In genomic region chr5:110447720-110448435, GRCm38 (mm10) we compare ENCODE assay signal across 8 mouse cellular contexts. TPM values are rescaled to one million over a fixed set of nuclear protein-coding genes. Genes with fewer than 3 reads are reported as not detected.
DNase-seq lines count a peak whose midpoint lies in the region; ATAC-seq and TF ChIP-seq lines count a peak whose summit lies in the region.

No protein-coding gene starts in this region.

- H3K9me3 ChIP-seq in embryonic facial prominence, embryonic 11.5 days (replicated peaks; ENCODE audit: control insufficient read depth, low read length), result no peaks in the 10 kb centered on the region
- H3K9me3 ChIP-seq in hindbrain, embryonic 11.5 days (ENCODE audit: control insufficient read depth, low read length), result no peaks in the 10 kb centered on the region

- H3K79me2 ChIP-seq in liver, adult 2 months (ENCODE audit: control insufficient read depth, insufficient read depth, low read length), result peaks cover 48% of the 10 kb centered on the region

- peak; percentile 45; the same call in 1 of the 2 replicates for ATAC-seq in frontal cortex, adult (ENCODE audit: low TSS enrichment)
- ATAC-seq in embryonic facial prominence, embryonic 11.5 days (replicated peaks; ENCODE audit: insufficient number of reproducible peaks, low FRiP score, low TSS enrichment, low read depth), result peak; percentile 10; the same call in 1 of the 2 replicates
- peak; percentile 33 for ATAC-seq in hindbrain, embryonic 11.5 days (ENCODE audit: low FRiP score)

- H3K9ac ChIP-seq in embryonic facial prominence, embryonic 11.5 days (replicated peaks; ENCODE audit: low read length), result peak overlapping the region; percentile 87
- H3K9ac ChIP-seq in hindbrain, embryonic 11.5 days (ENCODE audit: low read depth, low read length), result peak overlapping the region; percentile 85
- peak overlapping the region; percentile 93 for H3K9ac ChIP-seq in liver, adult 2 months (ENCODE audit: low read depth, low read length)

- no peak for TF ChIP-seq POLR2A in liver, adult 2 months (IDR thresholded peaks at IDR 0.05; ENCODE audit: extremely low read depth, insufficient read depth, low read length)

- under 1% methylated on average over 79 of the region's 98 CpGs for WGBS in embryonic facial prominence, embryonic 11.5 days
- 1% methylated on average over 65 of the region's 98 CpGs for WGBS in hindbrain, embryonic 11.5 days
- under 1% methylated on average over 97 of the region's 98 CpGs for WGBS in liver, adult 2 months

- DNase-seq in frontal cortex, postnatal 25 days (ENCODE audit: low spot score in 2 of 2), result no peak
- DNase-seq in NIH3T3 (ENCODE audit: low read depth), result peak; percentile 63
- peak; percentile 46 for DNase-seq in embryonic facial prominence, embryonic 11.5 days (ENCODE audit: low spot score)
- peak; percentile 59 for DNase-seq in hindbrain, embryonic 11.5 days (ENCODE audit: low spot score)
- DNase-seq in liver, adult 2 months (ENCODE audit: extremely low read depth, low read depth, low spot score), result peak; percentile 32
- DNase-seq in naive thymus-derived CD4-positive, alpha-beta T cell, adult 2 months (ENCODE audit: low read depth), result peak; percentile 61
- DNase-seq in thymus, postnatal 36 days, result peak; percentile 27 to 48

- peak overlapping the region; percentile 20; the same call in 1 of the 2 replicates for H3K27ac ChIP-seq in embryonic facial prominence, embryonic 11.5 days (replicated peaks; ENCODE audit: low read depth, low read length)
- H3K27ac ChIP-seq in hindbrain, embryonic 11.5 days (ENCODE audit: low read depth, low read length), result peak overlapping the region; percentile 74
- H3K27ac ChIP-seq in liver, adult 2 months (replicated peaks; ENCODE audit: insufficient read depth, low read depth, low read length), result peak overlapping the region; percentile 55

- no peaks in the 10 kb centered on the region for H3K27me3 ChIP-seq in embryonic facial prominence, embryonic 11.5 days (ENCODE audit: control insufficient read depth, insufficient read depth, low read length)
- no peaks in the 10 kb centered on the region for H3K27me3 ChIP-seq in hindbrain, embryonic 11.5 days (ENCODE audit: control insufficient read depth, insufficient read depth, low read length)
- no peaks in the 10 kb centered on the region for H3K27me3 ChIP-seq in liver, adult 2 months (ENCODE audit: control insufficient read depth, insufficient read depth, low read length)

- no peak for TF ChIP-seq CTCF in liver, adult 2 months (IDR thresholded peaks at IDR 0.05; ENCODE audit: low read depth, low read length)

- H3K4me2 ChIP-seq in embryonic facial prominence, embryonic 11.5 days (ENCODE audit: low read depth, low read length), result peak overlapping the region; percentile 82
- peak overlapping the region; percentile 97 for H3K4me2 ChIP-seq in hindbrain, embryonic 11.5 days (replicated peaks; ENCODE audit: low read depth, low read length)

- H3K36me3 ChIP-seq in embryonic facial prominence, embryonic 11.5 days (replicated peaks; ENCODE audit: control insufficient read depth, insufficient read depth, low read depth, low read length), result no peaks in the 10 kb centered on the region
- H3K36me3 ChIP-seq in hindbrain, embryonic 11.5 days (ENCODE audit: control insufficient read depth, insufficient read depth, low read length), result no peaks in the 10 kb centered on the region
- H3K36me3 ChIP-seq in liver, adult 2 months (ENCODE audit: control insufficient read depth, insufficient read depth, low read length), result no peaks in the 10 kb centered on the region

- H3K4me3 ChIP-seq in embryonic facial prominence, embryonic 11.5 days (ENCODE audit: low read depth, low read length), result peak overlapping the region; percentile 94
- H3K4me3 ChIP-seq in hindbrain, embryonic 11.5 days (ENCODE audit: low read depth, low read length), result peak overlapping the region; percentile 94
- peak overlapping the region; percentile 99 for H3K4me3 ChIP-seq in liver, adult 2 months (ENCODE audit: insufficient read depth, low read depth, low read length)

- H3K4me1 ChIP-seq in embryonic facial prominence, embryonic 11.5 days (ENCODE audit: control insufficient read depth, insufficient read depth, low read length), result peaks cover 4% of the 10 kb centered on the region; the same call in 1 of the 2 replicates
- no peaks in the 10 kb centered on the region for H3K4me1 ChIP-seq in hindbrain, embryonic 11.5 days (replicated peaks; ENCODE audit: control insufficient read depth, insufficient read depth, low read length)
- H3K4me1 ChIP-seq in liver, adult 2 months (ENCODE audit: control insufficient read depth, insufficient read depth, low read length), result peaks cover 28% of the 10 kb centered on the region

RNA-seq across cellular contexts. Expression of gene Fbrsl1, which starts 0.4 kb away (rescaled TPM):
- polyA plus RNA-seq in embryonic facial prominence, embryonic 11.5 days (2014; fragmentation: Nextera tagmentation; extraction: Ambion mirVana), result 14.5 and 17.1 TPM in 2 replicates
- polyA plus RNA-seq in hindbrain, embryonic 11.5 days (2014; fragmentation: Nextera tagmentation; extraction: Ambion mirVana), result 15.8 and 17.5 TPM in 2 replicates
- total RNA-seq in liver, adult 2 months (2014; rRNA removed), result 4.9 and 7.2 TPM in 2 replicates
- 27.5 and 29.8 TPM in 2 replicates for polyA plus RNA-seq in liver, adult 2 months (2012; rRNA removed)

Comparison
In these comparisons a context has a peak if more than half of its experiments do, and no peak if none do; other contexts are left out.
1. DNase-seq: peak in NIH3T3 (single experiment), embryonic facial prominence, embryonic 11.5 days (single experiment), hindbrain, embryonic 11.5 days (single experiment), liver, adult 2 months (single experiment), naive thymus-derived CD4-positive, alpha-beta T cell, adult 2 months (single experiment) and thymus, postnatal 36 days (2 of 2); none in frontal cortex, postnatal 25 days (0 of 2).
2. H3K27ac ChIP-seq: peak in every context shown above with its lines; median percentile 74 in hindbrain, embryonic 11.5 days; 55 in liver, adult 2 months; 20 in embryonic facial prominence, embryonic 11.5 days.
3. Peak in every context shown above with its lines, with median percentiles within 50 percentile points of each other: ATAC-seq, H3K4me3 ChIP-seq and H3K9ac ChIP-seq.